Mouse (Mus musculus) limb, embryonic 11.5 days (tissue): ENCODE measurements at regions not wholly inside any gene's neighbourhood (a gene's known extent, or its start where the extent isn't known, plus 50 kb on each side); places are given as distances from the start of the nearest gene placed in this dataset.

Experiments used
- ATAC-seq: fragments of 200-750 bp; cut with Nextera tagmentation; 2 replicates; pipeline ENCODE4 v1.8.0; 2017; ENCODE audit warnings: low read depth; ENCODE audit not compliant: insufficient number of reproducible peaks, low FRiP score, low TSS enrichment
- DNase-seq: peaks from one replicate; pipeline ENCODE4 v3.0.0-alpha.2; 2015; ENCODE audit warnings: low spot score
- H3K27ac ChIP-seq: fragments of 300-500 bp; sonication (generic); replicated peaks from 2 replicates; pipeline ENCODE4 v1.5.1; 2014; ENCODE audit warnings: low read depth, mild to moderate bottlenecking, low read length
- H3K27me3 ChIP-seq: fragments of 300-500 bp; sonication (generic); 2 replicates; pipeline ENCODE4 v1.6.1; 2014; ENCODE audit warnings: mild to moderate bottlenecking, low read length, mixed read lengths; ENCODE audit not compliant: control insufficient read depth, insufficient read depth
- H3K36me3 ChIP-seq: fragments of 300-500 bp; sonication (generic); 2 replicates; pipeline ENCODE4 v1.6.1; 2014; ENCODE audit warnings: mild to moderate bottlenecking, low read length, moderate library complexity, mixed read lengths; ENCODE audit not compliant: control insufficient read depth, insufficient read depth
- H3K4me1 ChIP-seq: fragments of 300-500 bp; sonication (generic); 2 replicates; pipeline ENCODE4 v1.6.1; 2014; ENCODE audit warnings: low read length, mixed read lengths; ENCODE audit not compliant: control insufficient read depth, insufficient read depth
- H3K4me2 ChIP-seq: fragments of 300-500 bp; sonication (generic); 2 replicates; pipeline ENCODE4 v1.6.1; 2014; ENCODE audit warnings: low read depth, mild to moderate bottlenecking, moderate library complexity; ENCODE audit not compliant: severe bottlenecking
- H3K4me3 ChIP-seq: fragments of 300-500 bp; sonication (generic); 2 replicates; pipeline ENCODE4 v1.5.1; 2014; ENCODE audit warnings: low read depth, low read length
- H3K9ac ChIP-seq: fragments of 300-500 bp; sonication (generic); 2 replicates; pipeline ENCODE4 v1.6.1; 2014; ENCODE audit warnings: mild to moderate bottlenecking, low read length
- H3K9me3 ChIP-seq: fragments of 300-500 bp; sonication (generic); 2 replicates; pipeline ENCODE4 v1.6.1; 2016; ENCODE audit warnings: low read length; ENCODE audit not compliant: control insufficient read depth
- WGBS: fragments of 180-500 bp; shearing (Covaris S2); extraction: QIAGEN DNeasy Blood & Tissue Kit; methylation state at CpG from one replicate; pipeline ENCODE4 v1.1.7; 2014; 5-methylcytosine and 5-hydroxymethylcytosine counted together

- 82% methylated on average over 6 of the region's 6 CpGs for WGBS
- no peaks in the 10 kb centered on the region for H3K27me3 ChIP-seq
- no peak overlapping the region for H3K4me2 ChIP-seq
- ATAC-seq (no peak), DNase-seq (no peak)
- H3K27ac ChIP-seq: no peak overlapping the region
- H3K4me1 ChIP-seq: no peaks in the 10 kb centered on the region
- H3K4me3 ChIP-seq: no peak overlapping the region
- peaks cover 4% of the 10 kb centered on the region; the same call in 1 of the 2 replicates for H3K9me3 ChIP-seq
- no peak overlapping the region for H3K9ac ChIP-seq
- H3K36me3 ChIP-seq: no peaks in the 10 kb centered on the region
Measured at GRCm38 (mm10) chr2:131721631-131722545, 137.7 kb downstream of the Erv3 start.

GRCm38 (mm10) chr2:131717561-131717960 lies 142.0 kb downstream of the Erv3 start:
- Histone ChIP-seq H3K9ac (no peak overlapping the region), H3K27me3 (no peaks in the 10 kb centered on the region), H3K4me1 (no peaks in the 10 kb centered on the region), H3K4me3 (no peak overlapping the region), H3K36me3 (no peaks in the 10 kb centered on the region), H3K4me2 (no peak overlapping the region), H3K27ac (no peak overlapping the region), H3K9me3 (no peaks in the 10 kb centered on the region)
- 85% methylated on average over 5 of the region's 5 CpGs for WGBS
- no peak for DNase-seq
- no peak for ATAC-seq

GRCm38 (mm10) chr2:131716841-131717240 lies 142.7 kb downstream of the Erv3 start:
- Histone ChIP-seq H3K36me3 (no peaks in the 10 kb centered on the region), H3K4me2 (no peak overlapping the region), H3K4me1 (no peaks in the 10 kb centered on the region), H3K27ac (no peak overlapping the region), H3K27me3 (no peaks in the 10 kb centered on the region), H3K9ac (no peak overlapping the region), H3K4me3 (no peak overlapping the region), H3K9me3 (no peaks in the 10 kb centered on the region)
- ATAC-seq: no peak
- 92% methylated on average over 5 of the region's 5 CpGs for WGBS
- DNase-seq: no peak

- Histone ChIP-seq H3K27me3 (no peaks in the 10 kb centered on the region), H3K36me3 (no peaks in the 10 kb centered on the region), H3K27ac (no peak overlapping the region), H3K9ac (no peak overlapping the region), H3K4me1 (no peaks in the 10 kb centered on the region), H3K4me2 (no peak overlapping the region), H3K4me3 (no peak overlapping the region), H3K9me3 (no peaks in the 10 kb centered on the region)
- ATAC-seq (no peak), DNase-seq (no peak)
- WGBS: 88% methylated on average over 3 of the region's 3 CpGs
Measured at GRCm38 (mm10) chr2:131715381-131715780, 144.2 kb downstream of the Erv3 start.

GRCm38 (mm10) chr2:131711886-131712285 lies 147.7 kb downstream of the Erv3 start:
- no peak for DNase-seq
- Histone ChIP-seq H3K27ac (no peak overlapping the region), H3K36me3 (no peaks in the 10 kb centered on the region), H3K9ac (no peak overlapping the region), H3K9me3 (no peaks in the 10 kb centered on the region), H3K27me3 (no peaks in the 10 kb centered on the region), H3K4me3 (no peak overlapping the region), H3K4me1 (no peaks in the 10 kb centered on the region), H3K4me2 (no peak overlapping the region)
- ATAC-seq: no peak

- Histone ChIP-seq H3K36me3 (no peaks in the 10 kb centered on the region), H3K27me3 (no peaks in the 10 kb centered on the region), H3K9ac (no peak overlapping the region), H3K9me3 (no peaks in the 10 kb centered on the region), H3K27ac (no peak overlapping the region), H3K4me1 (no peaks in the 10 kb centered on the region), H3K4me3 (no peak overlapping the region), H3K4me2 (no peak overlapping the region)
- ATAC-seq (no peak), DNase-seq (no peak)
- 90% methylated on average over 4 of the region's 4 CpGs for WGBS
Measured at GRCm38 (mm10) chr2:131706565-131706964, 144.5 kb upstream of the Adra1d start.

- Histone ChIP-seq H3K4me2 (no peak overlapping the region), H3K27ac (no peak overlapping the region), H3K27me3 (no peaks in the 10 kb centered on the region), H3K9ac (no peak overlapping the region), H3K4me1 (no peaks in the 10 kb centered on the region), H3K36me3 (no peaks in the 10 kb centered on the region), H3K9me3 (no peaks in the 10 kb centered on the region), H3K4me3 (no peak overlapping the region)
- DNase-seq: no peak
- ATAC-seq: no peak
Measured at GRCm38 (mm10) chr2:131704406-131704805, 142.3 kb upstream of the Adra1d start.

GRCm38 (mm10) chr2:131702146-131702545 lies 140.1 kb upstream of the Adra1d start:
- no peak overlapping the region for H3K4me2 ChIP-seq
- WGBS: 82% methylated on average over 4 of the region's 4 CpGs
- DNase-seq (no peak), ATAC-seq (no peak)
- no peak overlapping the region for H3K4me3 ChIP-seq
- no peak overlapping the region for H3K27ac ChIP-seq
- no peaks in the 10 kb centered on the region for H3K9me3 ChIP-seq
- H3K4me1 ChIP-seq: no peaks in the 10 kb centered on the region
- H3K36me3 ChIP-seq: no peaks in the 10 kb centered on the region
- no peak overlapping the region for H3K9ac ChIP-seq
- H3K27me3 ChIP-seq: no peaks in the 10 kb centered on the region

- Histone ChIP-seq H3K36me3 (no peaks in the 10 kb centered on the region), H3K27me3 (no peaks in the 10 kb centered on the region), H3K9ac (no peak overlapping the region), H3K9me3 (no peaks in the 10 kb centered on the region), H3K4me3 (no peak overlapping the region), H3K27ac (no peak overlapping the region), H3K4me1 (no peaks in the 10 kb centered on the region), H3K4me2 (no peak overlapping the region)
- DNase-seq (no peak), ATAC-seq (no peak)
- 81% methylated on average over 3 of the region's 3 CpGs for WGBS
Measured at GRCm38 (mm10) chr2:131699798-131700197, 137.7 kb upstream of the Adra1d start.
